Mouse (Mus musculus): ENCODE data around the gene Usp2.

GRCm38 (mm10) chr9:44126746-44127145 lies 59.9 kb downstream of the Usp2 start:
- no peak for TF ChIP-seq CTCF (IDR thresholded peaks at IDR 0.05; ENCODE audit: extremely low read depth, insufficient read depth, low read length)
- no peak for TF ChIP-seq POLR2A (IDR thresholded peaks at IDR 0.05; ENCODE audit: extremely low read depth, insufficient read depth, low read length)
